Mouse (Mus musculus) C2C12 (cell line): ENCODE results near the gene Sec24a.

Experiments used
- CEBPB ChIP-seq: IDR thresholded peaks from one replicate; pipeline ENCODE4 v1.6.1; 2011; ENCODE audit warnings: low read depth, mild to moderate bottlenecking, control low read depth, moderate library complexity
- CTCF ChIP-seq: IDR thresholded peaks from one replicate; pipeline ENCODE4 v1.5.1; 2011; ENCODE audit not compliant: control insufficient read depth, insufficient read depth, insufficient read length
- FOSL1 ChIP-seq: IDR thresholded peaks from one replicate; pipeline ENCODE4 v1.8.0; 2011; ENCODE audit warnings: mild to moderate bottlenecking, low read length; ENCODE audit not compliant: poor library complexity, insufficient read depth, severe bottlenecking
- MAX ChIP-seq: IDR thresholded peaks from one replicate; pipeline ENCODE4 v1.6.1; 2011; ENCODE audit warnings: mild to moderate bottlenecking, control low read depth
- MYOD1 ChIP-seq: IDR thresholded peaks from one replicate; pipeline ENCODE4 v1.6.1; 2011; ENCODE audit warnings: low read depth; ENCODE audit not compliant: control insufficient read depth, insufficient read length
- MYOG ChIP-seq: IDR thresholded peaks from one replicate; pipeline ENCODE4 v1.6.1; 2011; ENCODE audit not compliant: control insufficient read depth, insufficient read length; ENCODE audit errors: extremely low read depth
- USF1 ChIP-seq: IDR thresholded peaks from one replicate; pipeline ENCODE4 v1.6.1; 2011; ENCODE audit warnings: low read depth, mild to moderate bottlenecking, control low read depth, moderate library complexity

DNA sequence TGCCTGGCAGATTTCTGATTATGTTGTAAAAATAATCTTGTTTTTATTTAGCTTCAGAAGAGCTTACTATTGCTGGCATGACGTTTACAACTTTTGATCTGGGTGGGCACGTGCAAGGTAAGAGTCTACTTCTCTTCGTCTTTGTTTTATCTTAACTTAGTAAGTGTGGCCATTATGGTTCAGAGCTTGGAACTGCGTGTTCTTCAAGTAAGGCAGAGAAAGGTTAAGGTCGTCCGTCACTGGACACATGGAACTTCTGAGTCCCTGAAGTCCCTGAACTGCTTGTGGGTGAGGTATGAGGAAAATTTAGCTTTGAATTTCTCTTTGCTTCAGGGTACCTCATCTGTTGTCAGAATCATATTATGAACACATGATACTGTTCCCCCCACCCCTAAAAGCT lies 19.3 kb upstream of the Sec24a start:
- no peak for TF ChIP-seq CTCF
- TF ChIP-seq MAX: no peak
- no peak for TF ChIP-seq USF1
- no peak for TF ChIP-seq MYOD1
- TF ChIP-seq MYOG: no peak
- no peak for TF ChIP-seq FOSL1
- no peak for TF ChIP-seq CEBPB
